Mouse (Mus musculus): ENCODE results near the gene Dnajc17.
A peak's percentile ranks its signal among the peaks of the same experiment; 100 is the strongest.

Gene Dnajc17

GRCm38 (mm10) chr2:119208344-119209175 lies at the start of gene Dnajc17, which contains the start of gene Zfyve19:
Dnajc17 (minus strand) TSS chr2:119208795.
Zfyve19 (plus strand) TSS chr2:119208617.
- peak; percentile 93 for DNase-seq

- no peak for DNase-seq
Observed at GRCm38 (mm10) chr2:119254976-119255375, 46.4 kb upstream of the Dnajc17 start.

GRCm38 (mm10) chr2:119250826-119251478 lies 42.4 kb upstream of the Dnajc17 start:
- peak; percentile 90 for DNase-seq

GRCm38 (mm10) chr2:119250377-119250776 lies 41.8 kb upstream of the Dnajc17 start:
- no peak for DNase-seq

GRCm38 (mm10) chr2:119249592-119250061 lies 41.0 kb upstream of the Dnajc17 start:
- DNase-seq = no peak

GRCm38 (mm10) chr2:119247904-119248303 lies 39.3 kb upstream of the Dnajc17 start:
- DNase-seq = no peak

GRCm38 (mm10) chr2:119245246-119245645 lies 36.7 kb upstream of the Dnajc17 start:
- no peak for DNase-seq

GRCm38 (mm10) chr2:119242548-119242947 lies 34.0 kb upstream of the Dnajc17 start:
- DNase-seq = no peak

GRCm38 (mm10) chr2:119240819-119241186 lies 32.2 kb upstream of the Dnajc17 start:
- no peak for DNase-seq

GRCm38 (mm10) chr2:119240075-119240818 lies 31.7 kb upstream of the Dnajc17 start:
- DNase-seq = no peak

- DNase-seq = no peak
Observed at GRCm38 (mm10) chr2:119238671-119239070, 30.1 kb upstream of the Dnajc17 start.

GRCm38 (mm10) chr2:119237871-119238220 lies 29.3 kb upstream of the Dnajc17 start:
- DNase-seq = no peak

- DNase-seq = no peak
Observed at GRCm38 (mm10) chr2:119237210-119237870, 28.7 kb upstream of the Dnajc17 start, which contains the start of gene Spint1. Spint1 (plus strand) TSS chr2:119237362.

- no peak for DNase-seq
Observed at GRCm38 (mm10) chr2:119236682-119237209, 28.2 kb upstream of the Dnajc17 start.

GRCm38 (mm10) chr2:119229775-119230704 lies 21.4 kb upstream of the Dnajc17 start, which contains the start of gene Ppp1r14d:
Ppp1r14d (minus strand) TSS chr2:119229906.
- no peak for DNase-seq

- no peak for DNase-seq
Observed at GRCm38 (mm10) chr2:119209176-119209507, 547 bp upstream of the Dnajc17 start.

GRCm38 (mm10) chr2:119207961-119208343 lies 643 bp downstream of the Dnajc17 start:
- no peak for DNase-seq

- DNase-seq = no peak
Observed at GRCm38 (mm10) chr2:119203871-119204460, 4.6 kb downstream of the Dnajc17 start.

GRCm38 (mm10) chr2:119202914-119203453 lies 5.6 kb downstream of the Dnajc17 start:
- DNase-seq = no peak

GRCm38 (mm10) chr2:119198934-119199333 lies 9.7 kb downstream of the Dnajc17 start:
- DNase-seq = no peak

GRCm38 (mm10) chr2:119198049-119198448 lies 10.5 kb downstream of the Dnajc17 start:
- DNase-seq = no peak

All from cerebellum, adult 8-10 months (tissue).